Mouse (Mus musculus): ENCODE results near the gene Zmpste24. TPM values are rescaled to one million over a fixed set of nuclear protein-coding genes. Genes with fewer than 3 reads are reported as not detected.

Zmpste24 gene
- total RNA-seq, 1 experiment from 2014 or later, result 29.3 TPM

GRCm38 (mm10) chr4:121010770-121011549 is 87.1 kb downstream of the Zmpste24 start:
- ATAC-seq (replicated peaks; ENCODE audit: insufficient number of reproducible peaks, low FRiP score, low TSS enrichment, poor library complexity, severe bottlenecking), result no peak

Other genes starting within 250 kb of the Zmpste24 start
- gene Rims3, start 243.4 kb downstream of the Zmpste24 start, total RNA-seq (2017), result 1.7 to 2.9 TPM (median 1.7 TPM) in 3 replicates
- 6.7 to 14.7 TPM (median 12.3 TPM) in 3 replicates for gene Exo5, start 173.2 kb downstream of the Zmpste24 start, total RNA-seq (2017)
- gene Zfp69, start 146.5 kb downstream of the Zmpste24 start, total RNA-seq (2017), result 2.9 to 7.0 TPM (median 5.2 TPM) in 3 replicates
- 53.3 to 79.2 TPM (median 60.5 TPM) in 3 replicates for gene Smap2, start 81.0 kb downstream of the Zmpste24 start, total RNA-seq (2017)
- not detected in 3 replicates for gene Col9a2, start 58.9 kb downstream of the Zmpste24 start, total RNA-seq (2017)
- 3.2 TPM in 1 of 3 replicates, not detected in the others for gene Tmco2, start 11.0 kb upstream of the Zmpste24 start, total RNA-seq (2017)
- gene Rlf, start 116.8 kb upstream of the Zmpste24 start, total RNA-seq (2017), result 43.5 to 75.8 TPM (median 44.1 TPM) in 3 replicates
- gene Gm12888, start 226.7 kb upstream of the Zmpste24 start, total RNA-seq (2017), result not detected in 3 replicates